Mouse (Mus musculus): ENCODE results near the gene Gm6803.
"Not testable (repeated sequence)": the region's sequence is repeated elsewhere in the genome, so short reads cannot be mapped to it uniquely, and the experiment has no call there.

The Gm6803 gene

DNA sequence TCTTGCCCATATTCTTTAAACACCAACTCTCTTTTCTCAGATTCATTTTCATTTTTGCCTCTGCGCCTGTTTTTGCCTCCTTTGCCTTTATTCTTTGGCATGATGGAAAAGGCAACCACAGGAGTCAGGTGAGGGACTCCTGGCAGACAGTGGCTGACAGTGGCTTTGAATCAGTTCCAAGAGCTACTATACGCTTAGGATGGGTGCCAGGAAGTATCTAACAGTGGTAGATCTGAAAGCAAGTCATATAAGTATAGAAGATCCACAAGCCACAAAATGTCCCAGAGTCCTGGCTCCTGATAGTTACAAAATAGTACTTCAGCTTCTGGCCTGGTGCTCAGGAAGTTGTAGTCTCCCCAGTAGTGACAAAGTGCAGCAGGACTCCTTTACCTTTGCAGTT is at the start of gene Gm6803:
Gm6803 (minus strand) TSS at position 101 of the 400 bp plus-strand sequence.
- in situ Hi-C loops (cut with MseI, MboI) = not testable (repeated sequence)

- in situ Hi-C loops (cut with MseI, MboI) = not testable (repeated sequence)
These were observed 26.7 kb upstream of the Gm6803 start for GRCm38 (mm10) chr12:88045226-88045625.

DNA sequence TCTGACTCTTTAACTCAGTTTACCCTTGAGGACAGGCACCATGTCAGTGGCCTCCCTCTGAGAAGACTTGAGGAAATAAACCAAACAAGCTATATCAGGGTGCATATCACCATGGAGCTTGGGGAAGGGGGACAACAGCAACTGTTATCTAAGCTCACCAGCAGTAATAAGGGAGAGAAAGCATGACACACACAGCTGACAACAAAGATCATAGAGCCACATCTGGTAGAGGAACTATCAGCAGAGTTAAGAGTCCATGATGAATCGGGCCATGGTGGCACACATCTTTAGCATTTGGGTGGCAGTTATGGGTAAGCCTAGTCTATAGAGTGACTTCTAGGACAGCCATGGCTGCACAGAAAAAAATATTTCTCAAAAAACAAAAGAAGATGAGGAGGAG is 21.1 kb upstream of the Gm6803 start:
- in situ Hi-C loops (cut with MseI, MboI) = not testable (repeated sequence)

DNA sequence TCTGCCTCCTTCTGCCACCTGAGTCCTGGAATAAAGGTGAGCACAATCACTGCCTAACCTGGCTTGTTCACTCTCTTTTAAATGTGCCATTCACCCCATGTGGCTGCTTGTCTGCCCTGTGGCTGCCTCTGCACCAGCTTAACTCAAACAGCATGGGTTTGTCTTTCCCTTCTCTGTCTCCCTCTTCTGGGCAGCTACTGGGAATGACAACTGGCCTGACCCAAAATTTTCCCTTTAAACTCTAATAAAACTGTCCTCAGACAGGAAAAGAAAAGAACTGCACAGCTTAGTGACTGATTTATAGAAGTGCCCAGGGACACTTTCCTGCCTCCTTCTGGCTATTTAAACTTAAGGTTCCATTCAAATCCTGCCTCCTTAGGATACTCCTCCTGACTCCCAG is 20.5 kb upstream of the Gm6803 start:
- in situ Hi-C loops (cut with MseI, MboI) = not testable (repeated sequence)

GRCm38 (mm10) chr12:88032250-88032649 is 13.7 kb upstream of the Gm6803 start:
- in situ Hi-C loops (cut with MseI, MboI) = not testable (repeated sequence)

DNA sequence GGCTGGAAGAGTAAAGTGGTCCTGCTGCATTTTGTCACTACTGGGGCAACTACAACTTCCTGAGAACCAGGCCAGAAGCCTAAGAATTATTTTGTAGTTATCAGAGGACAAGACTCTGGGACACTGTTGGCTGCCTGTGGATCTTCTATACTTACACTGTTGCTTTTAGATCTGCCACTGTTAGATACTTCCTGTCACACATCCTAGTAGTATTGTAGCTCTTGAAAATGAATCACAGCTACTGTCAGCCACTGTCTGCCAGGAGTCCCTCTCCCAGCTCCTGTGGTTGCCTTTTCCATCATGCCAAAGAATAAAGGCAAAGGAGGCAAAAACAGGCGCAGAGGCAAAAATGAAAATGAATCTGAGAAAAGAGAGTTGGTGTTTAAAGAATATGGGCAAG is 8.1 kb upstream of the Gm6803 start, which contains the start of gene Gm2056:
Gm2056 (plus strand) TSS at position 301 of the 400 bp plus-strand sequence.
- in situ Hi-C loops (cut with MseI, MboI) = not testable (repeated sequence)

GRCm38 (mm10) chr12:88011548-88011947 is 7.0 kb downstream of the Gm6803 start, which contains the start of gene Gm2075:
TSS of gene Gm2075 (plus strand) at chr12:88011848.
- in situ Hi-C loops (cut with MseI, MboI) = not testable (repeated sequence)

DNA sequence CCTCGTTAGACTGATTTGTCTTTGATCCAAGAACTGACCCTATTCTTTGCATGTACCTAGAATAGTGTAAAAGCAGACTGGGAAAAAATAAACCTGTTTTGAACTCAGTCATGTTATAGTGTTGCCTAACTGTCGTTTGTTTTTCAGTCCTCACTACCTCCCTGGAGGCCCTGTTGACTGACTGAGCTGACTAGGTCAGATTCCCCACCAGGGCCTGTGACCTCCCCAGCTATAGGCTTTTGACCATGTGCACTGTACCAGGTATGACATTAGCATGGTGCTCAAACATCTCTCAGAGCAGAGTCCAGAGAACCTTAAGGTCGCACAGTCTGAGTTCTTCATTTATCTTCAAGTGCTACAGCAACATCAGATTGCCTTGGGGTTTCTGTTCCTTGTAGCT is 14.5 kb downstream of the Gm6803 start:
- in situ Hi-C loops (cut with MseI, MboI) = not testable (repeated sequence)

GRCm38 (mm10) chr12:87984000-87984399 is 34.6 kb downstream of the Gm6803 start:
- in situ Hi-C loops (cut with MseI, MboI) = not testable (repeated sequence)
